Mouse (Mus musculus) liver, embryonic 13.5 days (tissue): ENCODE measurements around the gene Adssl1. TPM values are rescaled to one million over a fixed set of nuclear protein-coding genes. Genes with fewer than 3 reads are reported as not detected.

Experiments
- ATAC-seq: fragments of 200-750 bp; cut with Nextera tagmentation; 2 replicates; pipeline ENCODE4 v1.8.0; 2017; ENCODE audit warnings: low read depth, mild to moderate bottlenecking, moderate number of reproducible peaks, moderate library complexity
- DNase-seq: peaks from one replicate; pipeline ENCODE4 v3.0.0; 2022
- H3K27ac ChIP-seq: fragments of 300-500 bp; sonication (generic); 2 replicates; pipeline ENCODE4 v1.5.1; 2015; ENCODE audit warnings: moderate library complexity, mild to moderate bottlenecking, inconsistent platforms
- H3K27me3 ChIP-seq: fragments of 300-500 bp; sonication (generic); 2 replicates; pipeline ENCODE4 v1.6.1; 2015; ENCODE audit warnings: mild to moderate bottlenecking, inconsistent platforms
- H3K36me3 ChIP-seq: fragments of 300-500 bp; sonication (generic); 2 replicates; pipeline ENCODE4 v1.6.1; 2015; ENCODE audit warnings: mild to moderate bottlenecking, inconsistent platforms
- H3K4me1 ChIP-seq: fragments of 300-500 bp; sonication (generic); replicated peaks from 2 replicates; pipeline ENCODE4 v1.6.1; 2015; ENCODE audit warnings: inconsistent platforms
- H3K4me2 ChIP-seq: fragments of 300-500 bp; sonication (generic); 2 replicates; pipeline ENCODE4 v1.6.1; 2015; ENCODE audit warnings: inconsistent platforms, mild to moderate bottlenecking, moderate library complexity
- H3K4me3 ChIP-seq: fragments of 300-500 bp; sonication (generic); replicated peaks from 2 replicates; pipeline ENCODE4 v1.5.1; 2015; ENCODE audit warnings: mild to moderate bottlenecking, inconsistent platforms
- H3K9ac ChIP-seq: fragments of 300-500 bp; sonication (generic); 2 replicates; pipeline ENCODE4 v1.6.1; 2015; ENCODE audit warnings: mild to moderate bottlenecking, inconsistent platforms
- H3K9me3 ChIP-seq: fragments of 300-500 bp; sonication (generic); replicated peaks from 2 replicates; pipeline ENCODE4 v1.6.1; 2016; ENCODE audit warnings: inconsistent platforms
- WGBS: fragments of 180-500 bp; shearing (Covaris S2); methylation state at CpG from one replicate; pipeline ENCODE4 v1.1.7; 2015; ENCODE audit not compliant: insufficient replicate concordance; 5-methylcytosine and 5-hydroxymethylcytosine counted together
- polyA plus RNA-seq: library from polyadenylated mRNA; unstranded; fragments of >200 nt; fragmentation: Nextera tagmentation; extraction: Ambion mirVana; gene quantifications from 2 replicates; pipeline ENCODE4 v1.2.1, GENCODE M21; 2015

The Adssl1 gene
- polyA plus RNA-seq, 1 experiment from 2014 or later, result 6.7 TPM

DNA sequence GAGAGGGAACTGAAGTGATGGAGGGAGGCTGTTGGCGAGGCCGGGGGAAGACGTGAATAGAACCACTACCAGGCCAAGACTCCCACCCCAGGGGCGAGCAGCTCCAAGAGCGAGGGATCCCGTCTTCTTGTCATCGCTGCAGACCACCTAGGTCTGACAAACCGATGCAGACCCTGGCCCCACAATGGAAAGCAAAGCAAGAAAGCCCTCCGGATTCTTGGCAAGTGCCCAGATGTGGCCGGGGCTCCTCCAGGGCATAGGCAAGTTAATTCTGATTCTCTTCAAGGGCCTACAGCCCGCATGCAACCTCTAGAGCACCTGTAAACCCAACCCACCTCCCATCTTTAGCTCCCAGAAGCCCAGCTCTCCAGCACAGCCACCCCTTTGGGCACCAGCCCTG, 43.5 kb downstream of the Adssl1 start:
- H3K4me3 ChIP-seq, result no peak overlapping the region
- 85% methylated on average over 11 of the region's 11 CpGs for WGBS
- H3K4me2 ChIP-seq, result no peak overlapping the region
- DNase-seq (no peak), ATAC-seq (no peak)
- no peaks in the 10 kb centered on the region for H3K27me3 ChIP-seq
- peaks cover 39% of the 10 kb centered on the region for H3K4me1 ChIP-seq
- H3K36me3 ChIP-seq, result peaks cover 93% of the 10 kb centered on the region
- H3K9me3 ChIP-seq, result no peaks in the 10 kb centered on the region
- H3K9ac ChIP-seq, result no peak overlapping the region
- no peak overlapping the region for H3K27ac ChIP-seq

DNA sequence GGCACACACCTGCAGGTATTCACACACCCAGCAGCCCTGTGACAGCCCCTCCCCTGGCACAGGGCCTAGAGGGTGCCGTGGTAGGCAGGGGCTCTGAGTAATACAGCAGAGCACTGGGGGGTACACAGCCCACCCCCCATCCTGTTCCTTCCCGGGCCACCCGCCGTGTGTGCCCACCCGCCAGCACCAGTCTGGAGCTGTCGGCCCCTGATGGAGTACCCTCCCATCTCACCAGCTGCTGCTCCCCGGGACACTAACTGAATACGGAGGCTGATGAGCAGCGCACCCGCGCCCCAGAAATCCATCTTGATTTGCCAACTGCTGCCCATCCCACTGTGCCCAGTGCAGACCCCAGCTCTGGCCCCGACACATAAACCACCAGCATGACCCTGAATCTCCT, 43.9 kb downstream of the Adssl1 start:
- DNase-seq (no peak), ATAC-seq (no peak)
- H3K4me2 ChIP-seq, result no peak overlapping the region
- no peak overlapping the region for H3K9ac ChIP-seq
- no peak overlapping the region for H3K4me3 ChIP-seq
- peaks cover 43% of the 10 kb centered on the region for H3K4me1 ChIP-seq
- H3K36me3 ChIP-seq, result peaks cover 93% of the 10 kb centered on the region
- H3K27ac ChIP-seq, result no peak overlapping the region
- no peaks in the 10 kb centered on the region for H3K9me3 ChIP-seq
- H3K27me3 ChIP-seq, result no peaks in the 10 kb centered on the region
- WGBS, result 84% methylated on average over 12 of the region's 12 CpGs

DNA sequence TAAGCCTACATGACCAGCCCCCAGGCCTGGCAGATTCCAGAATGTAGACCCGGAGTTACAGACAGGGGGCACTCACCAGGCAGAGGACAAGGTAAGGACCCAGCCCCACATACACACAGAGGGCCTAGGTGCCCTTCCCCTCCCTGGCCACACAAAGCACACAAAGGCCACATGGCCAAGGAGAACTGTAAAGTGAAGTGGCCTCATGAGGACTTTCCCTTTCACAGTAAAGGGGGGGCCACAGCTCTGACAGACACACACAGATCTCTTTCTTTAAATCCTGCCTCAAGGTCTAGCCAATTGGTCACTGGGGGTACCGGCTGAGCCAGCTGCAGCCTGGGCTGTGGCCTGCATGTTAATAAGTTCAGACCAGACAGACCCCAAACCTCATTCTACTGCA, 44.3 kb downstream of the Adssl1 start:
- Histone ChIP-seq H3K27me3 (no peaks in the 10 kb centered on the region), H3K4me3 (no peak overlapping the region), H3K4me1 (peaks cover 43% of the 10 kb centered on the region), H3K36me3 (peaks cover 93% of the 10 kb centered on the region), H3K9me3 (no peaks in the 10 kb centered on the region), H3K9ac (no peak overlapping the region), H3K4me2 (no peak overlapping the region), H3K27ac (no peak overlapping the region)
- ATAC-seq (no peak), DNase-seq (no peak)
- 76% methylated on average over 2 of the region's 2 CpGs for WGBS

DNA sequence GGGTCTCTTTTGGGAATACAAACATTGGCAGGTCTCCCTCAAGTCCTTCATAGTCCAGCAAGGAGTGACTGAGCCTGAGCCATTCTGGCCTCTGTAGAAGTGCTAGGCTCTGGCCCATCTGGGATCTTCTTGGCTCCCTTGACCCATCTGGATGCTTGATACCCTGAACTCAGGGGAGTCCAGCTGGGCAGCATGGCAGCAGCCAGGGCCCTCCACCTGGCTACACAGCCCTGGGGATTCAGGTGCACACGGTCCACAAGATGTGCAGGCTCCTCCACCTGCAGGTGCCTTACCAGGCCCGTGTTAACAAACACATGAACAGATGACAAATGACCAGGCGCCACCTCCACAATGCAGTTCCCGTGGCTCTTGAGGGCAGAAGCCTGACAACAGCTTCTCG, 44.8 kb downstream of the Adssl1 start:
- H3K4me1 ChIP-seq, result peaks cover 46% of the 10 kb centered on the region
- DNase-seq, result no peak
- no peak overlapping the region for H3K4me3 ChIP-seq
- WGBS, result 80% methylated on average over 5 of the region's 5 CpGs
- no peak overlapping the region for H3K27ac ChIP-seq
- no peak for ATAC-seq
- no peaks in the 10 kb centered on the region for H3K27me3 ChIP-seq
- H3K9me3 ChIP-seq, result no peaks in the 10 kb centered on the region
- H3K4me2 ChIP-seq, result no peak overlapping the region
- H3K36me3 ChIP-seq, result peaks cover 93% of the 10 kb centered on the region
- no peak overlapping the region for H3K9ac ChIP-seq

DNA sequence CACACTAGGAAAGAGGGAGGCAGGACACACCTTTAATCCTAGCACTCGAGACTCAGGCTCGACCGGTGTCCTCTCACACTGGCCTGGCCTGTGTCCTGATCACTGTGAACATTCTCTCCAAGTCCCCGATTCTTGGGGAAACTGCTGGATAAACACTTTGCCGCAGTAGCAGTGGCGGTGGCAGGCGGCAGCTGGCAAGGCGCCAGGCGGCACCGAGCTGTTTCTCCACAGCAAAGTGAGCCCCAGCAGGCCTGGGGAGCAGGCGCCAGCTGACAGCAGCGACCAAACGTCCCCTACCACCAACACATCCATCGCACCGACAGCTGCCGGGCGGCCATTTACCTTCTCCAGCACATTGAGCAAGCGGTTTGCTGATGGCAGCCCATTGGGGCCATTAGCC, 45.6 kb downstream of the Adssl1 start:
- no peak overlapping the region; the same call in 1 of the 2 replicates for H3K27ac ChIP-seq
- no peaks in the 10 kb centered on the region for H3K9me3 ChIP-seq
- peaks cover 51% of the 10 kb centered on the region for H3K4me1 ChIP-seq
- ATAC-seq (no peak), DNase-seq (no peak)
- no peak overlapping the region for H3K9ac ChIP-seq
- no peaks in the 10 kb centered on the region for H3K27me3 ChIP-seq
- no peak overlapping the region for H3K4me3 ChIP-seq
- 79% methylated on average over 18 of the region's 18 CpGs for WGBS
- peaks cover 95% of the 10 kb centered on the region for H3K36me3 ChIP-seq
- H3K4me2 ChIP-seq, result no peak overlapping the region

DNA sequence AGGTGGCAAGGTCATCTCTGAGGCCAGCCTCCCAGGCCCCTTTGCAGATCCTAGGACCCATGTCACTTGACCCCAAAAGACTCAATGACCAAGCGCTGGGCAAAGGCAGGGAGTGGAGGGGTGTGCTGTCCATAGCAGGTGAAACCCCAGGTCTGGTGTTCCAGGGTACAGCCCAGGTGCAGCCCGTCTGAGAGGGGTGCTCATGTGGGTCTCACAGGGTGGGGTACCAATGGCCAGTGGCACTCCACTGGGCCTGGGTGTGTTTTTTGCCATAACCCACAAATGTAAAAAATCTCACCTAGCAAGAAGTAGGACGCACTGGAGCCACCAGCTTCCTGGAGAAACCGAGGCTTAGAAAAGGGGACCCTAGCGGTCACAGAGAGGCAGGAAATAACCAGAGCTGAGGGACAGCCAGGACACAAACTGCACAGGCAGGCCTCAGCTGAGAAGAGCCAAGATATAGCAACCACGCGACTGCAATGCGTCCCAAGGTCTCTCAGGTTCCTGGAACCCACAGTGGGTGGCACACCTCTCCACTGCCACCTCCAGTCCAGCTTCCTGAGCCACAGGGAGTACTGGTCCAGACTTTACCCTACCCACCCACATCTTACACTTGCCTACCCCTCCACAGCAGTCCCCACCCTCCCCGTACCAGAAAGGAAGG, 46.2 kb downstream of the Adssl1 start:
- peak overlapping the region; percentile 1; the same call in 1 of the 2 replicates for H3K27ac ChIP-seq
- WGBS, result 77% methylated on average over 9 of the region's 9 CpGs

DNA sequence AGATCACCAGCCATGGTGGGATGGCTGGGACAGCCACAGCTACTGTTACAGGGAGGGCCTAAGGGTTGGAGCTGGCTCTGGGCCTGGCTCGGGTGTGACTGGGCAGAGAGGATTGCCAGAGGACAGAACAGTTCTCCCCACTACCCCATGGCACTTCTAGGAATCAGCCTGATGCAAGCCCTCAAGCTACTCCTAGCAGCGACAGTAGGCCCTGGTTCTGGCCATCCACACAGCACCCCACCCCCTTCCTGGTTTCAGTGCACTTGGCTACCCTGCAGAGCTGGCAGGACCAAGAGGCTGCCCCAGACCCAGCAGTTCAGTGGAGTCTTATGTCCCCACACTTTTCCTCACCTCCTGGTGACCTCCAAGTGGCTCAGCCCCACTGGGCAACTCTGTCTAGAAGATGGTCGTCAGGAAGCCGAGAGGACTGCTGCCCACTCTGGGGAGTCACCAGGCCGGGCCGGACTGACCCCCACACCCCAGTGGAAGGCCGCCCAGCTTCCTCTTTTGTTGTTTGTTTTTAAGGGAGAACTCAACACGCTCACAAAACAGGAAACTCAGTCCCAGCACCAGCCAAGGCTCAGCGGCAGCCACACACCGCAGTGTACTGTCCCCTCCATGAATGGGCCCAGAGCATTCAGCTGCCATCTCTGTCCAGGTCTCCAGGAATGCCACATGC, 47.9 kb downstream of the Adssl1 start:
- Histone ChIP-seq H3K36me3 (peaks cover 85% of the 10 kb centered on the region), H3K27me3 (no peaks in the 10 kb centered on the region), H3K4me1 (peaks cover 62% of the 10 kb centered on the region), H3K9ac (no peak overlapping the region), H3K27ac (no peak overlapping the region; the same call in 1 of the 2 replicates), H3K4me3 (no peak overlapping the region), H3K4me2 (no peak overlapping the region), H3K9me3 (no peaks in the 10 kb centered on the region)
- DNase-seq, result no peak
- no peak for ATAC-seq
- 55% methylated on average over 10 of the region's 10 CpGs for WGBS

More for the DNA sequence above, 46.2 kb downstream of the Adssl1 start:
- no peak for ATAC-seq
- peaks cover 54% of the 10 kb centered on the region for H3K4me1 ChIP-seq
- no peak for DNase-seq
- H3K4me2 ChIP-seq, result no peak overlapping the region
- no peaks in the 10 kb centered on the region for H3K9me3 ChIP-seq
- peaks cover 95% of the 10 kb centered on the region for H3K36me3 ChIP-seq
- H3K27me3 ChIP-seq, result no peaks in the 10 kb centered on the region
- no peak overlapping the region for H3K4me3 ChIP-seq
- H3K9ac ChIP-seq, result no peak overlapping the region

DNA sequence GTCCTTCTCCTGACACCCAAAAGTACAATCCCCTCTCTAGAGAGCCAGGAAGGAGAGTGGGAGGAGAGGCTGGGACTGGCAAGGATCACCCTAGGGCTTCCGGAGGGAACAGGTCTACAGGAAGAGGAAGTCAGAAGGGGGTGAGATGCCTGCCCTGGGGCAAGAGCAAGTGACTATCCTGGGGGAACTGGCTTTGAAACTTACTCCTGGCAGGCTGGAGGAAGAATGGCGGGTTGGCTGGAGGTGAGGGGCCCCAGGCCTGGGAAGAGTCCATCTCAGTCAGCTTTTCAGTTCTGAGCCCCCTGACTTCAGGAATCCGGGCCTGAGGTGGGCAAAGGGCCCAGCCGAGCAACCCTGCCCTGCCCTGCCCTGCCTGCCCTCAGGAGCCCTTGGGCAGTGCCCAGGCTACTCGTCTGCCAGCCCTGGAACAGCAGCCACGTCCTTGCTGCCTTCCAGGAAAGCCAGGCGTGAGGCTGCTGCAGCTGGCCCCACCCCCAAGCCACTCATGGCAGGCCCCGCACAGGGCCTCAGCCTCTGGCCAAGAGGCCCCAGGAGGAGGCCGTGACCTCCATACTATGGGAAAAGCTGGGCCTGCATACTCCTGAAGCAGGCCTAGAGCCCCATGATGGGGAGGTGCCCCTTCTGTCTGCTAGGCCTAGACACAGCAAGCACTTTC, 51.0 kb downstream of the Adssl1 start:
- Histone ChIP-seq H3K27me3 (0 out of 2 replicates have a peak, but pooled peaks cover 1% of the 10 kb centered on the region), H3K9ac (no peak overlapping the region), H3K4me2 (peak overlapping the region; percentile 96), H3K27ac (no peak overlapping the region), H3K9me3 (no peaks in the 10 kb centered on the region), H3K4me3 (no peak overlapping the region), H3K4me1 (peaks cover 77% of the 10 kb centered on the region), H3K36me3 (peaks cover 57% of the 10 kb centered on the region)
- no peak for DNase-seq
- no peak for ATAC-seq
- WGBS, result 47% methylated on average over 9 of the region's 9 CpGs

DNA sequence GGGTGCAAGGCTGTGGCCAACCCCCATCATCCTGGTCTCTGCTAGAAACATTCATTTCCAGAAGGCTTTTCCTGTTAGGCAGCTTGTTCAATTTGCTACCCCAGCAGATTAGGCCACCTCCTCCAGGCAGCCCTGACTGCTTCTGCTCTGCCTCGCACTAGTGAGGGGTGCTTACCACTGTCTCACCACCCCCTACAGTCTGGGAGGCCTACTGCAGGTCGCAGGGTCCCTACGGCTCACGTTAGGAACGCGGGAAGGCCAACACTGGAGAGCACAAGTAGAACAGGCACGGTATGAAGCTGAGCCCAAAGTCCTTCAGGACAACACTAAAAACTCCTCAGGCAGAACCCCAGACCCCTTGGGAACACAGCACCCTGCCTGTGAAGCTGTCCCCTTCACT, 52.0 kb downstream of the Adssl1 start:
- Histone ChIP-seq H3K4me1 (peaks cover 73% of the 10 kb centered on the region), H3K4me3 (no peak overlapping the region), H3K9ac (no peak overlapping the region)

DNA sequence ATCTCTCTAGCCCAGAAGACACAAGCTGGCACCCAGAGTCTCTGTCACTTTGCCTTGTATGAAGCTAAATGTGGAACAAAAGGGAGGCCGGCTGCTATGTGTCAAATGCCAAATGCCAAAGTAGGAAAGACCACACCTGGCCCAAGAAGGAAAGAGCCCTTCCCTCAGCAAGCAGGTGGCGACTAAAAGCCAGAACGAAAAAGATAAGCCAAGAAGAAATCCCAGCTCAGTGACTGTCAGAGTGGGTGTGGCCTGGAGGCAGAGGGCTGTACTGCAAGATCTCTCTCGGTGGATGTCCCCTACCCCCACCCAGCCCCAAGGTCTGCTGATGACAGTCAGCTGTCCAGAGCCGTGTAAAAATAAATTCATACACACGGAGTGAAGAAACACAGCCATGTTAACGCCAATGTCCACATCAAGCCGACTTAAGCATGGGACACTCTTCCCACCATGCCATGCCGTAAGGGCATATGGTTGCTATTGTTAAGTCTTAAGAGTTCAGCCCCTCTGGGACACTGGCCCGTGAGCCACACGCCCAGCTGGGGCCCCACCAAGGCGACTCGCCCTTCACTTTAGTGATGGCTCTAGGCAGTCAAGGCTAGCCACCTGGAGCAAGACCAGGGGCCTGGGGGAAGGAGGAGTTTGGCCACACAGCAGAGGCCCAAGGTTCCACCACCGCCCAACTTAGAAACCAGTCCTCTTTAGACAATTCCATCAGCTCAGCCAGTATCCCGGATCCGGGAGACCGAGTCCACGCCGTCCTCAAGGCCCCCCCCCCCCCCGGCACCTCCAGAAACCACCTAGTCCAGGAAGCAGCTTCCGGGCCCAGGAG, 53.1 kb downstream of the Adssl1 start:
- peak; percentile 30; the same call in 1 of the 2 replicates for ATAC-seq
- no peak for DNase-seq
- Histone ChIP-seq H3K4me3 (peak overlapping the region; percentile 83), H3K36me3 (peaks cover 36% of the 10 kb centered on the region), H3K27ac (peak overlapping the region; percentile 88), H3K4me2 (peak overlapping the region; percentile 96), H3K9me3 (no peaks in the 10 kb centered on the region), H3K4me1 (peaks cover 67% of the 10 kb centered on the region), H3K27me3 (peaks cover 22% of the 10 kb centered on the region), H3K9ac (peak overlapping the region; percentile 92)
- WGBS, result 3% methylated on average over 19 of the region's 21 CpGs

More for the DNA sequence above, 52.0 kb downstream of the Adssl1 start:
- WGBS, result 77% methylated on average over 7 of the region's 7 CpGs
- H3K9me3 ChIP-seq, result no peaks in the 10 kb centered on the region
- no peak overlapping the region for H3K27ac ChIP-seq
- peaks cover 11% of the 10 kb centered on the region for H3K27me3 ChIP-seq
- DNase-seq, result no peak
- H3K4me2 ChIP-seq, result peak overlapping the region; percentile 96
- no peak for ATAC-seq
- peaks cover 46% of the 10 kb centered on the region for H3K36me3 ChIP-seq
